Mouse (Mus musculus) T-helper 1 cell (primary cell): ENCODE measurements at regions not wholly inside any gene's neighbourhood (a gene's known extent, or its start where the extent isn't known, plus 50 kb on each side); places are given as distances from the start of the nearest gene placed in this dataset.

Source experiments
- in situ Hi-C: fragments of 300-600 bp; cut with MboI, MseI; formaldehyde crosslinking; loops from one replicate; pipeline ENCODE4 v1.15.1; 2025; ENCODE audit warnings: high pct_unique_total_duplicates

DNA sequence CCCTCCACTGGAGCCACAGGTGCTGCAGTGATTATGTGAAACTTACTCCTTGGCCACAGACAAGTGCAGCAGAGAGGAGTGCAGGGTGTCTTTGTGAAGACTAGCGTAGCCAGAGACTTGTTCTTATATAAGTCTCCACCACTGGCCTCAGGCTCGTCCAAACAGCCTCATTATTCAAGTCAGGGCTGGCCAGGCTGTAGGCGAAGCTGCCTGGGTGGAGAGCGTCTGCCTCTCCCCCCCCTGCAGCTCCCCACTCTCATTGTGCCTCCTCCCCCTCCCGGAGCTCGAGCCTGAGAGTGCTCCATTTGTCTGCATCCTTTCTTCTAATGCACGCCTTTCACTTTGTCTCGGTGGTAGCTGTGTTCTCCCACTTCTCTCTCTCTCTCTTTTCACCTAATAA, 279.1 kb downstream of the Rngtt start:
- in situ Hi-C loops = loop anchor here (25.0 kb wide), 2 partner anchors 1252 to 1452 kb away; no protein-coding TSS in a partner anchor

DNA sequence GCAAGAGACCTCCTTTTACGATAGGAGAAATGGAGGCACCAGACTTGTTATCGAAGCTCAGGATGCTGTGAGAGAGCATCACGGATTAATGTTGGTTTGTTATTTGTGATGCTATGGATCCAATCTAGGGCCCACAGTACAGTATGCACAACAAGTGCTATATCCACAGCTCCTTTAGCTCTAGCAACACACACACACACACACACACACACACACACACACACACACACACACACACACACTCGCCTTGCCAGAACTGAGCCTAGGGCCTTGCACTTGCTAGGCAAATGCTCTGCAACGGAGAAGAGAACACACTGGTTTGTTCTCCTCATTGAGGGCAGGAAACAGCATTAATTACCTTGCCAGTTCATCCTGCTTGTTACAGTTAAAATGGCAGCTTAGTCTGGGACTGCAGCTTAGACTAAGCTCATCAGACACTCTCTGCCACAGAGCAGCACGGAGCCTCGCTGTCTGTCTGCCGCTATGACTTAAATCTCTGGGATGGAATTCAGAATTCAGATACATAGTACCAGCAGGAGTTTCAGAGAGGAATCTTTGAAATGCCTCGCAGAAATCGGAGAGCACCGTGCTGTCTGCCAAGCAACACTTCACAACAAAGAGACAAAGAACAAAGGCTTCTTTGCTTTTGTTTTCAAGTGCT, 285.0 kb downstream of the Rngtt start:
- in situ Hi-C loops = loop anchor here (25.0 kb wide), 2 partner anchors 1258 to 1458 kb away; no protein-coding TSS in a partner anchor

DNA sequence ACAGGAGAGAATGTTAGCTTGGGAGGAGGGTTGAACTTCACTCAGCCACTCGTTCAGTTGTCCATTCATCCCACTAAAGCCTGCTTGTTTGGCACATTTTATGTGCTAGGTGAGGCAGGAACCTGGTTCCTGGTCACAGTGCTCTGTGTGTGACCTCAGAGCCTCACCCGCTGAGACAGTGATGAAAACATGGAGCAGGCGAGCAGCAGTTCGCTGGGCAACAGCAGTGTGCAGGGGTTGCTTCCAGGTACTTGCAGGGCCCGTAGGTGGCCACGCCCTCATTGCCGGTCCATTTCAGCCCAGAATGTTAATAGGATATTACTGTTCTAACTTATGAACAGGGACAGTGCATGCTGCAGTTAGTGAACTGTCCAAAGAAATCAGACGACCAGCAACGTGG, 285.7 kb downstream of the Rngtt start:
- in situ Hi-C loops = loop anchor here (25.0 kb wide), 2 partner anchors 1258 to 1458 kb away; no protein-coding TSS in a partner anchor

DNA sequence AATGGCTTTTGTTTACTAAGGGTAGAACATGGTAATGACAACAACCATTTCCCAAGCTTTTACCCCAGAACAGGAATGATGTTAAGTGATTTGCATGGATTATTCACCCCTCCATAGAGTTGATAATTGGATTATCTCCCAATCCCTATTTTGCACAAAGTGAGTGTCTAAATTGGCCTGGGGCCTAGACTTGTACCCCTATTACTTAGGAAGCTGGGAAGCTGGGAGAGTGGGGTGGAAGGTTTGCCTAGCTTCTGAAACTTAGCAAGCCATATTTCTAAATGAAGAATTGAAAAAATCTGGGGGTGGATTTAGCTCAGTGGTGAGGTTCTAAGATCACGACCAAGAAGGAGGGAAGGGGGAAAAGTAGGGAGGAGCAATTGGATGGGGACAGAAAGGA, 289.9 kb downstream of the Rngtt start:
- in situ Hi-C loops = loop anchor here (25.0 kb wide), 2 partner anchors 1263 to 1463 kb away; no protein-coding TSS in a partner anchor

DNA sequence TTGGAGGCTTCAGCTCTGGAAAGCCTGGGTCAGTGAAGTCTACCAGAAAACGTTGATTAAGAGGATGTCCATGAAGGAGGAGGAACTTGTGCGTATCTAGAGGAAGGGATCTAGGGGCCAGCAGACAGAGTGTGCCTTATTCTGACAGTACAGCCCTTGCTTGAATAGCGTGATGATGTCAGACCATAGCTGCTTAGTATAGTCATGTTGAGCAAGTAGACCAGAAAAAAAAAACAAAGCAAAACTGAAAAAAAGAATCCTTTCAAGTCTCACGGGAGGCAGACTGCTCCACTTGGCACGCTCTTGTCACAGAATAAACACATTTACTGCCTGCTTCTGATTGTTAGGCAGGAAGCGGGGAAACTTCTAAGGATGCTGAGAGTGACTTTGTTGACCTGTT, 290.7 kb downstream of the Rngtt start:
- in situ Hi-C loops = no loop called here

DNA sequence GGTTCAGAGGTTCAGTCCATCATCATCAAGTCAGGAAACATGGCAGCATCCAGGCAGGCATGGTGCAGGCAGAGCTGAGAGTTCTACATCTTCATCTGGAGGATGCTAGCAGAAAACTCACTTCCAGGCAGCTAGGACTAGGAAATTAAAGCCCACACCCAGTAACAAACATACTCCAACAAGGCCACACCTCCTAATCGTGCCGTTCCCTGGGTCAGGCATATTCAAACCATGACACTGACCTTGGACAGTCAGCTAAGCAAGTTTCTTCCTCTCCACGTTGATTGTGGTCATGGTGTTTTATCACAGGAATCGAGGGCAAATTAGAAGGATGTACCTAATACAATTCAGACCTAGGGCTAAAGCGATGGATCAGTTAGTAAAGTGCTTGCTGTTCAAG, 294.5 kb downstream of the Rngtt start:
- in situ Hi-C loops = no loop called here

DNA sequence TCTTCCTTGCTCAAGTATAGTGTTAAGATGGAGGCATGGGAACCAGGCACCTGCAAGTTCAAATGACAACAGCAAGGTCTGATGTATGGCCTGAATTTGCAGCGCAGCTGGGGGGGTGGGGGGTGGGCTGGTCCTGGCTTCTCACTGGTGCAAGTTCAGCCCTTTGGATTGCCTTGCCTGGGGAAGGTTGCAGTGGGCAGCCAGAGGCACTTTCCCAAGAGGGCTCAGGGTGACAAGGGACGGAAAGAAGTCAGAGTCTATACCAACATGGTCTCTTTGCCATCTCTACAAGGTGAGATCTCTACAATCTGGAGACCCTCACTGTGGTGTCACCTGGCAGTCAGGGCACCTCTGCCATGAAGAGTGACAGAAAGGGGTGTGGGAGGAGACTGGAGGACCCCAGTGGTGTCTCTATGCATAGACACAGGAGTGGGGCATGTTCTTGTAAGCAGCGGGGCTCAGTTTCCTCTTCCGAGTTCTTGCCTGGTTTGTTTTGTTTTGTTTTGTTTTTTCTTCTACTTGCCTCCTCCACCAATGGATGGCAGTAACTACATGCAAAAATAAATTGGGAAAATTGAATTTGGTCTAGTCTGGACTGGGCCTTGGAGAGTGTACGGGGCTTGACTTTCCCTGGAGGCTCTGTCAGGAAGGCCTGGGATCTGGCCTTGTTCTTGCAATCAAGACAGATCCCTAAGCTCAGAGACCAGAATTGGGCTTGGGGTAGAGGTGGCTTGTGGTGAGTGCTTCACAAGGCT, 284.4 kb upstream of the Cnr1 start:
- in situ Hi-C loops = no loop called here

DNA sequence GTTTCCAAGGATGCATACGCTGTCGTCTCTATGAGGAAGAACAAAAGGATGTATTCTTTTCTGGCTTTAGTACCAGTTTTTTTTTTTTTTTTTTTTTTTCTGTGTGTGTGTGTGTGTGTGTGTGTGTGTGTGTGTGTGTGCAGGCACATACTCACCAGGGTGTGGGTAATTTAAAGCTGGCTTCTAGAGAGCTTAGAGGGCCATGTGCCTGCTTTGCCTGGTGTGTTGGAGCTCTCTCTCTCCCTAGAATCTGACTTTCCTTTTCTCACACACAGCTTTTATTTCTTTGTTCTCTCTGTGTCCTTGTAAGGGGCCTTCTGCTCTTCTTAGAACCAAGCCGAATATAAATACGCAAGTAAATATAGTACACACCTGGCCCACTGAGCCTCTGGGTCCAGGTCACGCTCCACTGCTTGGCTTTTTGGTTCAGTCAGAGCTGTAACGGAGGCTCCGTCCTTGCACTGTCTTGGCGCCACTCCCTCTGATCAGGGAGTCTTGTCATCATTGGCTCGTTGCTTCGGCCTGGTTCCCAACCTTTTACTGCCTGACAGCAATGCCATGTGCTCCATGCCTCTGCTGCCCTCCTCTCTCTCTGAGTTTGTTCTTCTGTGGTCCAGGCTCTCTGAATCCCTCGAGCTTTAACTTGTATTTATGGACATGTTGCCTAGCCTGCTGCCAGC, 283.7 kb upstream of the Cnr1 start:
- in situ Hi-C loops = no loop called here

DNA sequence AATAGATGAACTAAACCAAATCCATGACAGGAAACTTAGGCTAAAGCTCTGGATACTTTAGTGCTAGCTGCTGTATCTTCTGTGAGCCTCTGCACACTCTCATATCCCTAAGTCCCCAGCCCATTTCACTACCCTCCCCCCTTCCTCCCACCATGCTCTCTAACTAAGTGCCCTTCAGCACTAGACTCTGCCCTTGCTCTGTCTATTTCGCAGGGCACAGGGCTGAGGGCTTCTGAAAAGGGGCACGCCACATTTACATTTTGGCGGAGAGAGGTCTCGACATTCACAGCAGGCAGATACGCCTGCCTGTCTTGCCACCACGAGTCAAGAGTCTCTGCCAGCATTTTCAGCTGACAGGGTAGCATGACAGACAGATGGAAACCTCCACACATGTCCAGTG, 282.5 kb upstream of the Cnr1 start:
- in situ Hi-C loops = no loop called here

DNA sequence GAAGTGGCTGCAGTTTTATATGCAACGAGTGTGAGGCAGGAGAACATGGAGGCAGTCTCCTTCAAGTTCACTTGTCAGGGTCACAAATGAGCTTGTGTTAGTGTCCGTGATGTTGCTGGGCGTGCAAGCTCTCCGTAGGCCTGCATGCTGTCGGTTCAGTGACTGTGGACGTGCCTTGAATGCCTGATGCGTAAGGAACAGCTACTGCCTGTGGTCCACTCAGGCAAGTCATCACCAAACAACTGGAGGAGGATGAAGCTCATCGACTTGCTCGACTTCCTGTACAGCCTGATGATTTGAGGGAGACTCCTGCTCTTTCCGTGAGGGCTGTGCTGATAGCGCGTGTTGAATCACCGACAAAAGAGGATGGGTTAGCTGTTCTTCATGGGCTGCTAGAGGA, 281.9 kb upstream of the Cnr1 start:
- in situ Hi-C loops = no loop called here

DNA sequence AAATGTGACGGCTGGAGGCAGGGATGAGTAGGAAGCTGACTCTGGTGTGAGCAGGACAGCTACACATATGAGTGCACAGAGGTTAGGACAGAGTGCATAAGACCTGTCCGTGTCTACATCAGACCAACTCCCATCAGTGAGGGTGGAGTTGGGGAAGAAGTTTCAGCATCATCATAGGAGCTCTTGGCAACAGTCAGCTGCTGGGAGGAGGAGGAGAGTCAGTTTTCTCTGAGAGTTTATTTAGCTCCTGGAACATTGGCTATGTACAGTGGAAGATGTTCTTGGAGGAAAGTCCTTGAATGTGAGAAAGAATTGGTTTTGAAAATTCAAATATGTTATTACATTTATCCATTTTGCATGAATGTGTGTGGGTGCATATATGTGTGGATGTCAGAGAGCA, 279.2 kb upstream of the Cnr1 start:
- in situ Hi-C loops = no loop called here

DNA sequence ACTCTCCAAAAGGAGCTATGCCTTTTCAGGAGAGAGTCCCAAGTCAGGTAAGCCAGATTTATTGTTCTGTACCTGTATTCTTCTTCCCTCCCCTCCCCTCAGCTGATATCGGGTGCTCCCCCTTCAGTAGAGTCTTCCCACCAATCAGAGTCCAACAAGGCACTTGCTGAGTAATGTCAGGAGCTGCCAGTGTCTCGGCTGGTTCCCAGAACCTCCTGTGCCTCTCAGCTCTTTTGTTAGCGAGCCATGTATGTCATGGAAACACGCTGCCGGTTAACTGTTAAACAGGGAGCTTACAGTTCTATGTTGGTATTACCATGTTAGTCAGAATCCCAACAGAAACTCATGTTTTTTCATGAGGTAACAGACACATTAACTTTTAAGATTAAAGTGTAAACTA, 273.1 kb upstream of the Cnr1 start:
- in situ Hi-C loops = no loop called here

DNA sequence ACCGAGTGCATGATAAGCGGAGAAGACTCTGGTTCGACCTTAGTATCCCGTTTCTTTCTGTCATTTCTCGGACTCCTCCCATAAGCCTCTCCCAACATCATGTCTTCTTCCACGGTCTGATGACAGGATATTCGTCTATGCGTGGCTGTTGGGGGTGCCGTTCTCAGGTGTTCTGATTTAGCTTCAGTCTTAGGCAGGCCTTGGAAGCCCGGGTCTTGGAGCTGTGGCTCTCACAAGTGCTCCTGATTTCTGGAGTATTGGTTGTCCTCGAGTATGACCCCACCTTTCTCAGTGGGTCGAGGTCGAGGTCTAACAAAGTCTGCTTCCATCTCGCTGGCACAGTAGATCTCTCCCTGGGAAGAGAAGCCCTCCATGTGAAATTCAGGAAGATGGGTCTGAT, 264.6 kb upstream of the Cnr1 start:
- in situ Hi-C loops = no loop called here

DNA sequence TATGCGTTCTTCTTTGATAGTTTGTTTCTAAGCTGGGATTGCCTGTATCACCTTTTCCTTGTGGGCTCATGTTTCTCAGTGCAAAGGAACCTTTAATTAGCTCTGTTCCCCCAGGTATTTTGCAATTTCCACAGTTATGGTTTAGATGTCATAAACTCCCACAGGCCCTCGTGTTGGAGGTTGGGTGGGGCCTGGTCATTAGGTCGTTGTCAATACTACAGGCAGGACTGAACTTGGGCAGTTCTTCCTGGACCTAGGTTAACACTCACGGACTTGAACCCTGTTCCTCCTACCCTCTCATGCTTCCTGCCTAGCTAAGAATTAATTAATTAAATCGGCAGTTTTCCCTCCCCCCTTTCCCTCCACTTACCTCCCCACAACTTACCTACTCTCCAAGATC, 263.8 kb upstream of the Cnr1 start:
- in situ Hi-C loops = no loop called here

DNA sequence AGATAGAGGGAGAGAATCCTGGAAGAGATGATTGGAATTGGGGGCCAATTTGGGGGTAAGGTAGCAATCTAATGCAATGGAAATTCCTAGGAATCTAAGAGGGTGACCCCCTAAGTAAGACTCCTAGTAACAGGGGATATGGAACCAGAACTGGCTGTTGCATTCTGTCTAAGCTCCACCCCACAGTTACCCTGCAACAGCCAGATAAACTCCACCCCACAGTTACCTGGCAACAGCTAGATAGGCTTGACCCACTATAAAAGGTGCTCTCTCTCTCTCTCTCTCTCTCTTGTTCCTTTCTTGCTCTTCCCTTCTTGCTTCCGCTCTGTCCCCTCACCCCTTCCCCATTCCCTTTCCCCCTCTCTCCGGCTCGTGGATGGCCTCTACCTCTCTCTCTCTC, 262.5 kb upstream of the Cnr1 start:
- in situ Hi-C loops = no loop called here

DNA sequence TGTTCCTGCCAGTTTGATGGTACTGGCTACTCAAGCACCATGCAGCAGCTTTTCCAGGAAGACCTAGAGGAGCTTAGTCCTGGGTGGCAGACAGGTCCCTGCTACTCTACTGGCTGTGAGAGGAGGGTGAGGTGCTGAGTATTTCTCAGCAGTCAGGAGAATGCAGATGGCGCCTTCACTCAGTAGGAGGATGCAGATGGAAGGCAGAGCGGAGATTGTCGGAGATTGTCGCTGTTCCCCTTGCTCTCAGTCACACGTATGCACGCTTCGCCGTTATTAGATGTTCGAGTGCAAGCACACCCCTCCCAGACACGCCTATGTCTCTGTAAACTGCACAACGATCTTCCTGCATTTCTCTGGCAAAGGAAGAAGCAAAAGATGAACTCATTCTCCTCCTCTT, 261.4 kb upstream of the Cnr1 start:
- in situ Hi-C loops = no loop called here

DNA sequence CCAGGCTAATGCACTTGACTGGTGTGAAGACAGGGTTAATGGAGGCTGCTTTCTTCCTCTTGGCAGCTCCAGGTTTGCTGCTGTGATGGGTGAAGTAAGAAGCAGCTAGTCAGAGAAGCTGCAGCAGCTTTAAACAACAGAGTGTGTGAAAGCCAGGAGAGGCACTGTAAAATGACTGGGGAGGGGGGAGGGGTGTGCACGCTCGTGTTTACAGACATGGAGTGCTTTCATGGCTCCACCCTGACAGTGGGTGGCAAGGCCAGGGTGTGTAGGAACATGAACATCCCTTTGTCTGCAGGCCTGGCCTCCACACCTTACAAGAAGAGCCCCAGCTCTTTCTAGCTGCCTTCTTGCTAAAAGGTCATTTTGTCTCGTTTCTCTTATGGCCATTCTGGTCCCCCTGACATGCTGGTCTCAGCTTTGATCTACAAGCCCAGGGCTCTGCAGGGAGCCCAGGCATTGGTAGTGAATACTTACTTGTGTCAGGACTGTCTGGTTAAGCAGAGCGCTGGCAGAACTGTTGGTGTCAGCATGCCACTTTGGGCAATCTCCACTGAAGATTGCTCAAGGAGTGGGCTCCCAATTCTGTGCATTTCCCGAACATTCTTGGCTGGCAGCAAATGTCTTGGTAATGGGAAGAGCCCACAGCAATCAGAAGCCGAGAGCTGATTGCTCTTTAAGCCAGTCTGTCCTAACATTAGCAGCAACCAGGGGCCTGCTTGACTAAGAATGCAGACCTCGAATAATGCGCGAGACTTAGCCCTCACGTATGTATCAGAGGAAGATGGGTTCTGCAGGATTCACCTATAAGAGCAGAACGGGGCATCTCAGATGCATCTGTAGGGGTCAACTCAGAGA, 260.5 kb upstream of the Cnr1 start:
- in situ Hi-C loops = no loop called here

DNA sequence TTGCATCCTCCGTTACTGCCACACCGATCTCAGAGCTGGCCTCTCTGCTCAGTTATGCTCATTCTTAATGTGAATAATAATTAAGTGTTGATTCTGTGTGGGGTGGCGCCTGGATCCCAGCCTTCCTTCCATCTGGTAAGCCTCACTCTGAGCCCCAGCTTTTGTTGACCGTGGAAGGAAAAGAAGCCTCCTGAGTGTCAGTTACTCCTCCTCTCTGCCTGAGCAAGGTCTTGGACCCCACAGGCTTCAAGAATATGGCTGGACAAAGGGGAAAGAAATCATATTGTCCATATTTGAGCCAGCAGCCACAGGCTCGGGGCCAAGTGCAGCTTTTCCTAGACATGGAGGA, 259.9 kb upstream of the Cnr1 start:
- in situ Hi-C loops = no loop called here

DNA sequence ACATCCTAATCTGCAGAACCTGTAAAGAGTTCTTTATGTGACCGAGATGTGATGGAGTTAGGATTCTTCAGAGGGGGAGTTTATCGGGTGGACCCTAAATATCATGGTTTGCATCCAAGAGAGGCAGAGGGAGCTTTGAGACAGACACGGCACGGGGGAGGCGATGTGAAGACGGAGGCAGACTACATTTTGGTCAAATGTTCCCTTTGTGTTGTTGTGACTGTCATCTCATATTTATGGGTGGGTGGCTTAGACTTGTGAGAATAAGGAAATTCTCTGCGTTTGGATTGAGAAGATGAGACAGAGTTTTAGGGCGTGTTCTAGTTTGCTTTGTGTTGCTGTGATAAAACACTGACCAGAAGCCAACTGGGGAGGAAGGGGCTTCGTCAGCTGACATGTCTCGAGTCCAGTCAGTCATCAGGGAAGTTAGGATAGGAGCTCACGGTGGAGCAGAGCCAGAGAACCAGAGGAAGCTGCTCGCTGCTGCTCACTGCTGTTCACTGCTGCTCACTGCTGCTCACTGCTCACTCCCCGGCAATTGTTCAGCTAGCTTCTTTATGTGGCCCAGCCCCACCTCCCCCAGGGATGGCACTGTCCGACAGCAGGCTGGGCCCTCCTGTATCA, 259.0 kb upstream of the Cnr1 start:
- in situ Hi-C loops = no loop called here

DNA sequence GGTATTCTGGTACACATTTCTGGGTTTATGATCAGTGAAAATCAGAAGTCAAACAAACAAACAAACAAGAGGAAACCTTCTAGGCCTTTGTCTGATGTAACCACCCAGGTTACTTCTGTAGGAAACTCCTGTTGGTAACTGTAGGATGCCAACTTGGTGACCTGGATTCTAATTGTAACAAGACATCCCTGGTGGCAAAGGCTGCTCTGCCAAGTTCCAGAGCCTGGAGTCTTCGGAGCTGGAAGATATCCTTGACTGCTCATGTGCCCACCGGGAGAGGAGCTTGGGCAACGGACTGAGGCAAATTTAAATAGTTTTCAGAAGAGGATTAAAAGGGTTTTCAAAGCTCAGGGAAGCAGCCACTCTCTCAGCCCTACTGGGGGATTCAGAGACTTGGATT, 256.0 kb upstream of the Cnr1 start:
- in situ Hi-C loops = no loop called here

DNA sequence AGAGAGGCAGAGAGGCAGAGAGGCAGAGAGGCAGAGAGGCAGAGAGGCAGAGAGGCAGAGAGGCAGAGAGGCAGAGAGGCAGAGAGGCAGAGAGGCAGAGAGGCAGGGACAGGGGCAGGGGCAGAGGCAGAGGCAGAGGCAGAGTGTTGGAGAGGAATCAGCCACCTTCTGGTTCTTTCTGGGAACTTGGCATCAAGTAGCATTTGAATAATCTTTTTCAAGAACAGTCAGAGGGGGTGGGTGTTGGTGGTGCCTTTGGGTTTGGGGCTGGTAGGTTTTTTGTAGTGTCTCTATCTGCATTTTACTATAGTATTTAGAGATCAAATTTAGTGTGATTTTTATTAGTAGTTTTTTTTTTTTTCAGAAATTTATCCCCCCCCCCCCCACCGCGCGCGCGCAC, 249.3 kb upstream of the Cnr1 start:
- in situ Hi-C loops = no loop called here
